Mouse (Mus musculus) MEL (cell line): Measurements from ENCODE around the gene A730015C16Rik. TPM values are rescaled to one million over a fixed set of nuclear protein-coding genes. Genes with fewer than 3 reads are reported as not detected.

Experiments used
- DNase-seq: peaks from one replicate; pipeline ENCODE4 v3.0.0; 2011; ENCODE audit warnings: low read depth, low spot score
- H3K27ac ChIP-seq: 2 replicates; pipeline ENCODE4 v1.5.1; 2012; ENCODE audit warnings: low read depth, mild to moderate bottlenecking, control low read depth, low read length, moderate library complexity; ENCODE audit not compliant: control insufficient read depth
- H3K27me3 ChIP-seq, 2 experiments: fragments of 150-350 bp in 1 of 2; sonication (generic) in 1 of 2; 2 replicates each; pipeline ENCODE4 v1.6.1; 2012; ENCODE audit warnings: low read length in 2 of 2, mild to moderate bottlenecking in 2 of 2, improper control_type of control experiment in 1 of 2, moderate library complexity in 1 of 2; ENCODE audit not compliant: insufficient read depth in 2 of 2, control insufficient read depth in 1 of 2
- H3K36me3 ChIP-seq, 2 experiments: 2 replicates each; pipeline ENCODE4 v1.6.1; 2012 to 2014; ENCODE audit warnings: low read length in 2 of 2, improper control_type of control experiment in 1 of 2, inconsistent platforms in 1 of 2, mild to moderate bottlenecking in 1 of 2; ENCODE audit not compliant: insufficient read depth in 2 of 2, control insufficient read depth in 1 of 2
- H3K4me1 ChIP-seq, 2 experiments: fragments of 150-350 bp in 1 of 2; sonication (generic) in 1 of 2; 2 replicates each; pipeline ENCODE4 v1.6.1; 2012; ENCODE audit warnings: low read length in 2 of 2, improper control_type of control experiment in 1 of 2, mild to moderate bottlenecking in 1 of 2; ENCODE audit not compliant: insufficient read depth in 2 of 2, control insufficient read depth in 1 of 2
- H3K4me3 ChIP-seq, 2 experiments: fragments of 150-350 bp in 1 of 2; sonication (generic) in 1 of 2; 2 replicates each; pipeline ENCODE4 v1.5.1; 2012; ENCODE audit warnings: low read depth in 2 of 2, low read length in 2 of 2, mild to moderate bottlenecking in 2 of 2, moderate library complexity in 2 of 2, control low read depth in 1 of 2, improper control_type of control experiment in 1 of 2; ENCODE audit not compliant: control insufficient read depth in 1 of 2, insufficient read depth in 1 of 2
- H3K79me2 ChIP-seq: 2 replicates; pipeline ENCODE4 v1.6.1; 2012; ENCODE audit warnings: mild to moderate bottlenecking, low read length, moderate library complexity; ENCODE audit not compliant: control insufficient read depth, poor library complexity, insufficient read depth
- H3K9ac ChIP-seq: 2 replicates; pipeline ENCODE4 v1.6.1; 2012; ENCODE audit warnings: low read depth, mild to moderate bottlenecking, control low read depth, low read length, moderate library complexity; ENCODE audit not compliant: control insufficient read depth, poor library complexity, severe bottlenecking
- H3K9me3 ChIP-seq: fragments of 150-350 bp; sonication (generic); replicated peaks from 2 replicates; pipeline ENCODE4 v1.6.1; 2012; ENCODE audit warnings: mild to moderate bottlenecking, low read length, improper control_type of control experiment, moderate library complexity; ENCODE audit not compliant: insufficient read depth
- CHD1 ChIP-seq: IDR thresholded peaks from 2 replicates; pipeline ENCODE4 v1.6.1; 2012; ENCODE audit warnings: low read depth, mild to moderate bottlenecking, inconsistent platforms, low read length, improper control_type of control experiment
- CTCF ChIP-seq, 3 experiments: IDR thresholded peaks in 2 of 3; conservative IDR thresholded peaks in 1 of 3; 2 replicates each; pipeline ENCODE4 v1.5.1; 2011 to 2012; ENCODE audit warnings: low read length in 3 of 3, low read depth in 2 of 3, mild to moderate bottlenecking in 2 of 3, improper control_type of control experiment in 1 of 3, inconsistent platforms in 1 of 3, mixed read lengths in 1 of 3, moderate library complexity in 1 of 3; ENCODE audit not compliant: control insufficient read depth in 1 of 3, insufficient read depth in 1 of 3, poor library complexity in 1 of 3, severe bottlenecking in 1 of 3
- EP300 ChIP-seq, 2 experiments: IDR thresholded peaks; 2 replicates each; pipeline ENCODE4 v1.6.1; 2011; ENCODE audit warnings: improper control_type of control experiment in 2 of 2, low read length in 2 of 2, low read depth in 1 of 2, mild to moderate bottlenecking in 1 of 2
- GATA1 ChIP-seq: IDR thresholded peaks from 2 replicates; pipeline ENCODE4 v1.6.1; 2011; ENCODE audit warnings: low read depth, low read length, improper control_type of control experiment
- JUND ChIP-seq: IDR thresholded peaks from 2 replicates; pipeline ENCODE4 v1.6.1; 2011; ENCODE audit warnings: low read depth, mild to moderate bottlenecking, improper control_type of control experiment, low read length
- KAT2A ChIP-seq: conservative IDR thresholded peaks from 2 replicates; pipeline ENCODE4 v1.6.1; 2012; ENCODE audit warnings: low read depth, low read length, improper control_type of control experiment, inconsistent platforms
- MAFK ChIP-seq: IDR thresholded peaks from 2 replicates; pipeline ENCODE4 v1.6.1; 2011; ENCODE audit warnings: low read depth, mild to moderate bottlenecking, low read length, improper control_type of control experiment, borderline replicate concordance
- MAZ ChIP-seq: IDR thresholded peaks from 2 replicates; pipeline ENCODE4 v1.6.1; 2012; ENCODE audit warnings: low read depth, mild to moderate bottlenecking, inconsistent platforms, low read length, improper control_type of control experiment
- MXI1 ChIP-seq: IDR thresholded peaks from 2 replicates; pipeline ENCODE4 v1.6.1; 2011; ENCODE audit warnings: mild to moderate bottlenecking, low read depth, low read length, improper control_type of control experiment
- MYB ChIP-seq: IDR thresholded peaks from 2 replicates; pipeline ENCODE4 v1.6.1; 2011; ENCODE audit warnings: mild to moderate bottlenecking, low read depth, low read length, improper control_type of control experiment
- MYC ChIP-seq: IDR thresholded peaks from 2 replicates; pipeline ENCODE4 v1.6.1; 2011; ENCODE audit warnings: low read depth, mild to moderate bottlenecking, low read length, improper control_type of control experiment, moderate library complexity
- NRF1 ChIP-seq: IDR thresholded peaks from 2 replicates; pipeline ENCODE4 v1.6.1; 2014; ENCODE audit warnings: low read depth, mild to moderate bottlenecking, inconsistent platforms, low read length, improper control_type of control experiment, moderate library complexity; ENCODE audit not compliant: poor library complexity, insufficient read depth, severe bottlenecking
- POLR2A ChIP-seq, 2 experiments: IDR thresholded peaks; 2 replicates each; pipeline ENCODE4 v1.6.1; 2011 to 2012; ENCODE audit warnings: low read length in 2 of 2, mild to moderate bottlenecking in 2 of 2, control low read depth in 1 of 2, improper control_type of control experiment in 1 of 2, low read depth in 1 of 2, moderate library complexity in 1 of 2; ENCODE audit not compliant: control insufficient read depth in 1 of 2, insufficient read depth in 1 of 2, poor library complexity in 1 of 2
- POLR2AphosphoS2 ChIP-seq: IDR thresholded peaks from 2 replicates; pipeline ENCODE4 v1.6.1; 2011; ENCODE audit warnings: low read length, improper control_type of control experiment
- POLR2AphosphoS5 ChIP-seq: IDR thresholded peaks from 2 replicates; pipeline ENCODE4 v1.6.1; 2012; ENCODE audit warnings: low read depth, borderline replicate concordance, mild to moderate bottlenecking, inconsistent platforms, low read length, moderate library complexity, mixed read lengths
- RAD21 ChIP-seq: IDR thresholded peaks from 2 replicates; pipeline ENCODE4 v1.6.1; 2011; ENCODE audit warnings: mild to moderate bottlenecking, low read depth, low read length, improper control_type of control experiment
- SIN3A ChIP-seq: IDR thresholded peaks from 2 replicates; pipeline ENCODE4 v1.6.1; 2012; ENCODE audit warnings: low read length, improper control_type of control experiment, inconsistent platforms
- TAL1 ChIP-seq: IDR thresholded peaks from 2 replicates; pipeline ENCODE4 v1.6.1; 2012; ENCODE audit warnings: mild to moderate bottlenecking, inconsistent platforms, low read length, moderate library complexity, mixed read lengths
- UBTF ChIP-seq: IDR thresholded peaks from 2 replicates; pipeline ENCODE4 v1.6.1; 2012; ENCODE audit warnings: low read depth, mild to moderate bottlenecking, inconsistent platforms, low read length, improper control_type of control experiment, moderate library complexity, borderline replicate concordance; ENCODE audit not compliant: insufficient read depth
- USF1 ChIP-seq: IDR thresholded peaks from 2 replicates; pipeline ENCODE4 v1.6.1; 2014; ENCODE audit warnings: low read depth, mild to moderate bottlenecking, inconsistent platforms, low read length, improper control_type of control experiment, moderate library complexity
- USF2 ChIP-seq, 2 experiments: IDR thresholded peaks; 2 replicates each; pipeline ENCODE4 v1.6.1; 2011 to 2012; ENCODE audit warnings: improper control_type of control experiment in 2 of 2, low read length in 2 of 2, borderline replicate concordance in 1 of 2, inconsistent platforms in 1 of 2, low read depth in 1 of 2, mild to moderate bottlenecking in 1 of 2; ENCODE audit not compliant: insufficient read depth in 1 of 2
- ZKSCAN1 ChIP-seq: IDR thresholded peaks from 2 replicates; pipeline ENCODE4 v1.6.1; 2012; ENCODE audit warnings: low read depth, mild to moderate bottlenecking, inconsistent platforms, low read length, improper control_type of control experiment, moderate library complexity
- ZMIZ1 ChIP-seq: IDR thresholded peaks from 2 replicates; pipeline ENCODE4 v1.6.1; 2012; ENCODE audit warnings: low read depth, mild to moderate bottlenecking, inconsistent platforms, low read length, improper control_type of control experiment, moderate library complexity
- ZNF384 ChIP-seq: IDR thresholded peaks from 2 replicates; pipeline ENCODE4 v1.6.1; 2012; ENCODE audit warnings: low read depth, mild to moderate bottlenecking, inconsistent platforms, low read length, improper control_type of control experiment
- polyA plus RNA-seq, 2 experiments: library from polyadenylated mRNA; stranded (reverse) in 1 of 2; unstranded in 1 of 2; fragments of >175 nt in 1 of 2; fragments of >200 nt in 1 of 2; gene quantifications; 2 replicates each; pipeline versions ENCODE4 v1.2.1 to v1.2.4; 2012; ENCODE audit warnings: low replicate concordance in 2 of 2, low read depth in 1 of 2; ENCODE audit not compliant: insufficient read length in 2 of 2, insufficient read depth in 1 of 2, missing spikeins in 1 of 2
- total RNA-seq: library from RNA; depleted of rRNA; stranded (reverse); fragments of 300-350 nt; gene quantifications from 2 replicates; pipeline ENCODE4 v1.2.3, GENCODE M21; 2012

A730015C16Rik gene
- total and polyA plus RNA-seq, 3 experiments, result 0.56 to 11.6 TPM; not detected in 1

DNA sequence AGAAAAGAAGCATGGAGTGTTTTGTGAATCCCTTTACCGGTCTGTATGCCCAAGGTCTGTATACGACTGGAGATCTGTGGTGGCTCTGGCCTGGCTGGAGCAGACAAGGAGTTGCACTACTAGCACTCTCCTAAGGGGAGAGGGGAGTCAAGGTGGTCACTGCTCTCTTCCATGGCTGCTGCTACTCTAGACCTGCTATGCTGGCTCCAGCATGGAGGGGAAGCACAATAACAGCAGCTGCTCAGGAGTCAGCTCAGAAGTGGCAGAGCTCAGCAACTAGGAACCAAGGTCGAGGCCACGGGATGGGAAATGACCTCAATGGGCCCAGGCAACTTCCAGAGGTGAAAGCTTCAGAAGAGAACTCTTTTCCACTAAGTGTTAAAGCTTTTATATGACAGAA lies 37.3 kb downstream of the A730015C16Rik start:
- H3K9ac ChIP-seq, result no peak overlapping the region
- H3K9me3 ChIP-seq, result no peaks in the 10 kb centered on the region
- no peaks in the 10 kb centered on the region for H3K79me2 ChIP-seq
- TF ChIP-seq MXI1 (no peak), KAT2A (no peak), POLR2AphosphoS2 (no peak), SIN3A (no peak), MYC (no peak), POLR2AphosphoS5 (no peak), UBTF (no peak), JUND (no peak), USF2 (IDR thresholded peaks at IDR 0.05; ENCODE audit: borderline replicate concordance in 1 of 2, insufficient read depth in 1 of 2, low read depth in 1 of 2, low read length in 2 of 2) (no peak), USF1 (no peak), CHD1 (no peak), GATA1 (no peak), ZMIZ1 (no peak), ZNF384 (no peak), POLR2A (IDR thresholded peaks at IDR 0.05; ENCODE audit: control insufficient read depth in 1 of 2, insufficient read depth in 1 of 2, low read depth in 1 of 2, low read length in 2 of 2, poor library complexity in 1 of 2) (no peak), MYB (no peak), MAZ (no peak)
- no peaks in the 10 kb centered on the region; a peak in 1 of 4 replicates for H3K27me3 ChIP-seq
- H3K27ac ChIP-seq, result no peak overlapping the region
- no peaks in the 10 kb centered on the region; a peak in 1 of 4 replicates for H3K36me3 ChIP-seq
- H3K4me1 ChIP-seq, result no peaks in the 10 kb centered on the region
- DNase-seq, result no peak
- H3K4me3 ChIP-seq, result no peak overlapping the region

GRCm38 (mm10) chr4:108803535-108803934 lies 44.9 kb downstream of the A730015C16Rik start:
- TF ChIP-seq MYC (no peak), ZKSCAN1 (no peak), MAFK (no peak), RAD21 (no peak), GATA1 (no peak), NRF1 (no peak), CHD1 (no peak), MAZ (no peak), CTCF (IDR thresholded peaks at IDR 0.05 in 2 of 3, conservative IDR thresholded peaks at IDR 0.05 in 1 of 3; ENCODE audit: control insufficient read depth in 1 of 3, insufficient read depth in 1 of 3, low read depth in 2 of 3, low read length in 3 of 3, poor library complexity in 1 of 3, severe bottlenecking in 1 of 3) (no peak), UBTF (no peak), ZNF384 (no peak), TAL1 (no peak), SIN3A (no peak), ZMIZ1 (no peak), EP300 (IDR thresholded peaks at IDR 0.05; ENCODE audit: low read depth in 1 of 2, low read length in 2 of 2) (no peak)
- TF ChIP-seq, all 39 proteins: peak for 0
- H3K27ac ChIP-seq, result no peak overlapping the region
- peaks cover 13 to 28% of the 10 kb centered on the region in 2 experiments for H3K27me3 ChIP-seq
- no peak overlapping the region for H3K9ac ChIP-seq
- H3K4me3 ChIP-seq, result no peak overlapping the region
- no peaks in the 10 kb centered on the region for H3K4me1 ChIP-seq
- no peaks in the 10 kb centered on the region for H3K36me3 ChIP-seq
- no peaks in the 10 kb centered on the region for H3K9me3 ChIP-seq
- DNase-seq, result no peak
- no peaks in the 10 kb centered on the region for H3K79me2 ChIP-seq
